Mouse (Mus musculus): ENCODE measurements at regions not wholly inside any gene's neighbourhood (a gene's known extent, or its start where the extent isn't known, plus 50 kb on each side); places are given as distances from the start of the nearest gene placed in this dataset.

- no peak for DNase-seq (ENCODE audit: low spot score)
These were observed 171.3 kb upstream of the Slc24a2 start for GRCm38 (mm10) chr4:87401316-87402172.

- no peak for DNase-seq (ENCODE audit: low spot score)
These were observed 156.6 kb upstream of the Slc24a2 start for GRCm38 (mm10) chr4:87386835-87387234.

- DNase-seq (ENCODE audit: low spot score) = no peak
These were observed 156.0 kb upstream of the Slc24a2 start for GRCm38 (mm10) chr4:87386271-87386670.

GRCm38 (mm10) chr4:87385221-87385739 lies 155.0 kb upstream of the Slc24a2 start:
- DNase-seq (ENCODE audit: low spot score) = no peak

GRCm38 (mm10) chr4:87384469-87385044 lies 154.3 kb upstream of the Slc24a2 start:
- DNase-seq (ENCODE audit: low spot score) = no peak

GRCm38 (mm10) chr4:87380716-87381115 lies 150.4 kb upstream of the Slc24a2 start:
- DNase-seq (ENCODE audit: low spot score) = no peak

- no peak for DNase-seq (ENCODE audit: low spot score)
These were observed 149.4 kb upstream of the Slc24a2 start for GRCm38 (mm10) chr4:87379516-87380173.

GRCm38 (mm10) chr4:87371960-87372359 lies 141.7 kb upstream of the Slc24a2 start:
- no peak for DNase-seq (ENCODE audit: low spot score)

- no peak for DNase-seq (ENCODE audit: low spot score)
These were observed 139.5 kb upstream of the Slc24a2 start for GRCm38 (mm10) chr4:87369626-87370234.

- DNase-seq (ENCODE audit: low spot score) = peak; percentile 71
These were observed 138.3 kb upstream of the Slc24a2 start for GRCm38 (mm10) chr4:87368413-87369160.

GRCm38 (mm10) chr4:87367732-87368412 lies 137.6 kb upstream of the Slc24a2 start:
- peak; percentile 81 for DNase-seq (ENCODE audit: low spot score)

- DNase-seq (ENCODE audit: low spot score) = no peak
These were observed 131.9 kb upstream of the Slc24a2 start for GRCm38 (mm10) chr4:87362201-87362600.

- DNase-seq (ENCODE audit: low spot score) = no peak
These were observed 129.2 kb upstream of the Slc24a2 start for GRCm38 (mm10) chr4:87359483-87359882.

- DNase-seq (ENCODE audit: low spot score) = no peak
These were observed 128.7 kb upstream of the Slc24a2 start for GRCm38 (mm10) chr4:87359004-87359403.

GRCm38 (mm10) chr4:87332968-87333367 lies 102.7 kb upstream of the Slc24a2 start:
- DNase-seq (ENCODE audit: low spot score) = no peak

GRCm38 (mm10) chr4:87329136-87329535 lies 98.9 kb upstream of the Slc24a2 start:
- DNase-seq (ENCODE audit: low spot score) = no peak

- DNase-seq (ENCODE audit: low spot score) = no peak
These were observed 91.6 kb upstream of the Slc24a2 start for GRCm38 (mm10) chr4:87321726-87322349.

- DNase-seq (ENCODE audit: low spot score) = no peak
These were observed 67.9 kb upstream of the Slc24a2 start for GRCm38 (mm10) chr4:87298129-87298528.

GRCm38 (mm10) chr4:87294538-87294937 lies 64.3 kb upstream of the Slc24a2 start:
- DNase-seq (ENCODE audit: low spot score) = no peak
